Comparison of ENCODE assay signal across 9 mouse cellular contexts in genomic region chrX:99432400-99432799, GRCm38 (mm10). TPM values are rescaled to one million over a fixed set of nuclear protein-coding genes. Genes with fewer than 3 reads are reported as not detected.
DNase-seq lines count a peak whose midpoint lies in the region; ATAC-seq lines count a peak whose summit lies in the region.
"Had no signal": no experiment of that assay in that cellular context is flagged by ENCODE, and none has a peak within 500 bp of the region (broad histone marks: within the 10 kb centered on the region; RNA-seq: fewer than 3 reads in every experiment).

No protein-coding gene starts in this region.

- peak; percentile 24 for DNase-seq in right cerebral cortex, postnatal 4 days
- DNase-seq in right cerebral cortex, postnatal 25 days = no peak
- peak; percentile 61 for DNase-seq in gastrocnemius, postnatal 14 days
- no peak for DNase-seq in T-cell, adult 2 months (ENCODE audit: low spot score)
- no peak for DNase-seq in urinary bladder, postnatal 14 days (ENCODE audit: low spot score)
- no peak for DNase-seq in spleen, adult 18-20 months

- ATAC-seq in hindbrain, embryonic 13.5 days (ENCODE audit: low FRiP score) = peak; percentile 66
- no peak for ATAC-seq in hindbrain, embryonic 12.5 days (ENCODE audit: low FRiP score)

- no peak overlapping the region for H3K27ac ChIP-seq in hindbrain, embryonic 13.5 days
- no peak overlapping the region for H3K27ac ChIP-seq in hindbrain, embryonic 12.5 days
- H3K27ac ChIP-seq: lung, embryonic 15.5 days had no signal

- peaks cover 4% of the 10 kb centered on the region; the same call in 1 of the 2 replicates for H3K4me1 ChIP-seq in hindbrain, embryonic 13.5 days (replicated peaks)
- H3K4me1 ChIP-seq in hindbrain, embryonic 12.5 days = peaks cover 6% of the 10 kb centered on the region; the same call in 1 of the 2 replicates

- no peaks in the 10 kb centered on the region for H3K9me3 ChIP-seq in hindbrain, embryonic 13.5 days
- H3K9me3 ChIP-seq in hindbrain, embryonic 12.5 days (replicated peaks) = no peaks in the 10 kb centered on the region
- H3K9me3 ChIP-seq: lung, embryonic 15.5 days had no signal

- intact Hi-C loops in gastrocnemius, postnatal 14 days (cut with DNase I; ENCODE audit: low total_unique reads) = no loop called here

- H3K27me3 ChIP-seq in hindbrain, embryonic 13.5 days = peaks cover 86% of the 10 kb centered on the region
- H3K27me3 ChIP-seq in hindbrain, embryonic 12.5 days = peaks cover 85% of the 10 kb centered on the region

- H3K36me3 ChIP-seq in hindbrain, embryonic 13.5 days = no peaks in the 10 kb centered on the region
- H3K36me3 ChIP-seq in hindbrain, embryonic 12.5 days = no peaks in the 10 kb centered on the region
- H3K36me3 ChIP-seq: lung, embryonic 15.5 days had no signal

- H3K4me3 ChIP-seq in hindbrain, embryonic 13.5 days = no peak overlapping the region
- H3K4me3 ChIP-seq in hindbrain, embryonic 12.5 days = no peak overlapping the region
- H3K4me3 ChIP-seq: lung, embryonic 15.5 days had no signal

- H3K4me2 ChIP-seq in hindbrain, embryonic 13.5 days = no peak overlapping the region
- H3K4me2 ChIP-seq in hindbrain, embryonic 12.5 days (replicated peaks) = no peak overlapping the region
- H3K4me2 ChIP-seq: lung, embryonic 15.5 days had no signal

- WGBS in hindbrain, embryonic 13.5 days = 57% methylated on average over 4 of the region's 4 CpGs
- 71% methylated on average over 4 of the region's 4 CpGs for WGBS in hindbrain, embryonic 12.5 days

- no peak overlapping the region for H3K9ac ChIP-seq in hindbrain, embryonic 13.5 days
- H3K9ac ChIP-seq in hindbrain, embryonic 12.5 days = no peak overlapping the region
- H3K9ac ChIP-seq: lung, embryonic 15.5 days had no signal

RNA-seq across cellular contexts. Expression of gene Pja1, which starts 38.7 kb away (rescaled TPM):
- polyA plus RNA-seq in hindbrain, embryonic 13.5 days (2015; fragmentation: Nextera tagmentation; extraction: Ambion mirVana) = 327 and 330 TPM in 2 replicates
- polyA plus RNA-seq in hindbrain, embryonic 12.5 days (2016; fragmentation: Nextera tagmentation; extraction: Ambion mirVana) = 248 and 274 TPM in 2 replicates
- 10 to 100 TPM; 17.1 to 23.0 TPM for total RNA-seq in gastrocnemius, postnatal 14 days (2021)

Comparison
In these comparisons a context has a peak if more than half of its experiments do, and no peak if none do; other contexts are left out.
1. DNase-seq: peak in right cerebral cortex, postnatal 4 days (single experiment) and gastrocnemius, postnatal 14 days (single experiment); none in right cerebral cortex, postnatal 25 days (single experiment), T-cell, adult 2 months (single experiment), urinary bladder, postnatal 14 days (single experiment) and spleen, adult 18-20 months (0 of 2).